10 mouse cellular contexts compared by ENCODE assay signal in genomic region chr1:144018417-144018958, GRCm38 (mm10). TPM values are rescaled to one million over a fixed set of nuclear protein-coding genes. Genes with fewer than 3 reads are reported as not detected.
DNase-seq lines count a peak whose midpoint lies in the region; ATAC-seq lines count a peak whose summit lies in the region.
"Had no signal": no experiment of that assay in that cellular context is flagged by ENCODE, and none has a peak within 500 bp of the region (broad histone marks: within the 10 kb centered on the region; RNA-seq: fewer than 3 reads in every experiment).

No protein-coding gene starts in this region.

- H3K36me3 ChIP-seq in midbrain, embryonic 13.5 days = no peaks in the 10 kb centered on the region
- H3K36me3 ChIP-seq in midbrain, embryonic 14.5 days (ENCODE audit: control insufficient read depth, insufficient read depth, low read length) = no peaks in the 10 kb centered on the region
- no peaks in the 10 kb centered on the region for H3K36me3 ChIP-seq in intestine, embryonic 16.5 days (ENCODE audit: control insufficient read depth, insufficient read depth, low read length)
- H3K36me3 ChIP-seq: lung, embryonic 15.5 days had no signal

- no peak overlapping the region for H3K4me2 ChIP-seq in midbrain, embryonic 13.5 days (replicated peaks)
- H3K4me2 ChIP-seq in midbrain, embryonic 14.5 days (ENCODE audit: low read length) = no peak overlapping the region
- H3K4me2 ChIP-seq in intestine, embryonic 16.5 days (ENCODE audit: low read depth, low read length) = no peak overlapping the region
- H3K4me2 ChIP-seq: lung, embryonic 15.5 days had no signal

- 87% methylated on average over 7 of the region's 7 CpGs for WGBS in midbrain, embryonic 13.5 days
- WGBS in midbrain, embryonic 14.5 days = 86% methylated on average over 7 of the region's 7 CpGs
- 42% methylated on average over 7 of the region's 7 CpGs for WGBS in intestine, embryonic 16.5 days

- H3K27me3 ChIP-seq in midbrain, embryonic 13.5 days = no peaks in the 10 kb centered on the region
- no peaks in the 10 kb centered on the region for H3K27me3 ChIP-seq in midbrain, embryonic 14.5 days (ENCODE audit: control insufficient read depth, insufficient read depth, low read length)
- no peaks in the 10 kb centered on the region for H3K27me3 ChIP-seq in intestine, embryonic 16.5 days (replicated peaks; ENCODE audit: control insufficient read depth, insufficient read depth, low read length)
- H3K27me3 ChIP-seq: lung, embryonic 15.5 days had no signal

- no peaks in the 10 kb centered on the region for H3K9me3 ChIP-seq in midbrain, embryonic 13.5 days
- no peaks in the 10 kb centered on the region for H3K9me3 ChIP-seq in midbrain, embryonic 14.5 days (ENCODE audit: control insufficient read depth, low read length)
- H3K9me3 ChIP-seq in intestine, embryonic 16.5 days (ENCODE audit: control insufficient read depth, low read length) = no peaks in the 10 kb centered on the region
- H3K9me3 ChIP-seq: lung, embryonic 15.5 days had no signal

- no peak overlapping the region for H3K4me3 ChIP-seq in midbrain, embryonic 13.5 days (replicated peaks)
- no peak overlapping the region for H3K4me3 ChIP-seq in midbrain, embryonic 14.5 days (replicated peaks; ENCODE audit: low read depth, low read length)
- H3K4me3 ChIP-seq in intestine, embryonic 16.5 days (ENCODE audit: low read length) = no peak overlapping the region
- H3K4me3 ChIP-seq: lung, embryonic 15.5 days had no signal

- H3K27ac ChIP-seq in midbrain, embryonic 13.5 days = no peak overlapping the region
- H3K27ac ChIP-seq in midbrain, embryonic 14.5 days (replicated peaks; ENCODE audit: low read depth, low read length) = no peak overlapping the region
- H3K27ac ChIP-seq in intestine, embryonic 16.5 days (ENCODE audit: low read length) = no peak overlapping the region
- H3K27ac ChIP-seq: lung, embryonic 15.5 days had no signal

- peak; percentile 85 for ATAC-seq in cerebellum, adult (ENCODE audit: insufficient number of reproducible peaks, low FRiP score, low TSS enrichment)
- ATAC-seq in midbrain, embryonic 13.5 days = peak; percentile 43; the same call in 1 of the 2 replicates
- no peak for ATAC-seq in midbrain, embryonic 14.5 days (ENCODE audit: low FRiP score, low TSS enrichment)
- peak; percentile 80 for ATAC-seq in intestine, embryonic 16.5 days
- no peak for ATAC-seq in activated CD4-positive, CD25-positive, alpha-beta regulatory T cell, adult 4 months

- no peak overlapping the region for H3K9ac ChIP-seq in midbrain, embryonic 13.5 days (replicated peaks)
- no peak overlapping the region for H3K9ac ChIP-seq in midbrain, embryonic 14.5 days (replicated peaks; ENCODE audit: low read length)
- no peak overlapping the region for H3K9ac ChIP-seq in intestine, embryonic 16.5 days (ENCODE audit: low read depth, low read length)
- H3K9ac ChIP-seq: lung, embryonic 15.5 days had no signal

- H3K4me1 ChIP-seq in midbrain, embryonic 13.5 days (replicated peaks) = no peaks in the 10 kb centered on the region
- no peaks in the 10 kb centered on the region for H3K4me1 ChIP-seq in midbrain, embryonic 14.5 days (ENCODE audit: control insufficient read depth, insufficient read depth, low read length)
- no peaks in the 10 kb centered on the region for H3K4me1 ChIP-seq in intestine, embryonic 16.5 days (ENCODE audit: control insufficient read depth, insufficient read depth, low read length)
- H3K4me1 ChIP-seq: lung, embryonic 15.5 days had no signal

- DNase-seq in cerebellum, postnatal 4 days (ENCODE audit: low spot score in 2 of 2) = no peak
- DNase-seq in midbrain, embryonic 14.5 days = no peak
- DNase-seq in layer of hippocampus, postnatal 36 days = peak; percentile 24 to 32
- DNase-seq in thymus, postnatal 0 days (ENCODE audit: low spot score) = no peak
- DNase-seq: gastrocnemius, postnatal 25 days had no signal

RNA-seq across cellular contexts. Expression of gene Rgs2, which starts 14.5 kb away (rescaled TPM):
- 170 and 177 TPM in 2 replicates for polyA plus RNA-seq in midbrain, embryonic 13.5 days (2015; fragmentation: Nextera tagmentation; extraction: Ambion mirVana)
- polyA plus RNA-seq in midbrain, embryonic 14.5 days (2014; fragmentation: Nextera tagmentation; extraction: Ambion mirVana) = 123 and 132 TPM in 2 replicates
- 46.9 and 50.0 TPM in 2 replicates for polyA plus RNA-seq in intestine, embryonic 16.5 days (2015; fragmentation: Nextera tagmentation; extraction: Ambion mirVana)
- total RNA-seq in layer of hippocampus, postnatal 36 days (2021) = 10 to 100 TPM; 35.6 to 38.7 TPM
- polyA plus RNA-seq in activated CD4-positive, CD25-positive, alpha-beta regulatory T cell, adult 4 months (2017; shearing (Covaris generic)) = 10 to 100 TPM; 22.0 to 23.6 TPM
- polyA plus RNA-seq in thymus, postnatal 0 days (2015; fragmentation: Nextera tagmentation; extraction: Ambion mirVana) = 61.4 and 61.7 TPM in 2 replicates

Comparison
In these comparisons a context has a peak if more than half of its experiments do, and no peak if none do; other contexts are left out.
1. ATAC-seq: peak in cerebellum, adult (single experiment), midbrain, embryonic 13.5 days (single experiment) and intestine, embryonic 16.5 days (single experiment); none in midbrain, embryonic 14.5 days (single experiment) and activated CD4-positive, CD25-positive, alpha-beta regulatory T cell, adult 4 months (single experiment).
2. DNase-seq: peak in layer of hippocampus, postnatal 36 days (2 of 2); none in cerebellum, postnatal 4 days (0 of 2), midbrain, embryonic 14.5 days (single experiment) and thymus, postnatal 0 days (single experiment).